Mouse (Mus musculus): ENCODE measurements around the gene Lpxn. TPM values are rescaled to one million over a fixed set of nuclear protein-coding genes. Genes with fewer than 3 reads are reported as not detected.

Lpxn gene
- polyA plus RNA-seq, 1 experiment = not detected

DNA sequence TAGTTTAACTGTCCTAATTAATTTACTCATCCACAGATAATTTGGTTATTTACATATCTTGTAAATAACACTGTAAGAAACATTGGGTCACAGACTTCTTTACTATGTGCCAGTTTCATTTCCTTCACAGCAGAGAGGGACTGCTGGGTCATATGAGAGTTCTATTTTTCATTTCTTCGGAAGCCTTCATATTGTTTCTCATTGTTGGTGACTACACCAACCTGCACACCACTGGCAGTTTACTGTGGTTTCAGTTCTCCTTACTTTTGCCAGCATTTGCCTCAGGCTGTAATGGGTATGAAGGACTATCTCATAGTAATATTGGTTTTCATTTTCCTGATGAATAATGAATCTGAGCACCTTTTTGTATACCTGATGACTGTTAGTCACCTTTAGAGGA is 22.5 kb downstream of the Lpxn start:
- Histone ChIP-seq H3K27ac (ENCODE audit: insufficient read depth, low read depth, low read length) (no peak overlapping the region), H3K4me3 (ENCODE audit: insufficient read depth, low read depth, low read length) (no peak overlapping the region), H3K4me1 (ENCODE audit: control insufficient read depth, insufficient read depth, low read length) (no peaks in the 10 kb centered on the region)
- no peak for TF ChIP-seq POLR2A (IDR thresholded peaks at IDR 0.05; ENCODE audit: insufficient read depth, low read depth, low read length)
- no peak for TF ChIP-seq CTCF (IDR thresholded peaks at IDR 0.05; ENCODE audit: insufficient read depth, low read depth, low read length)
- 93% methylated on average over 1 of the region's 1 CpGs for WGBS

GRCm38 (mm10) chr19:12820383-12820782 is 24.4 kb downstream of the Lpxn start:
- TF ChIP-seq POLR2A (IDR thresholded peaks at IDR 0.05; ENCODE audit: insufficient read depth, low read depth, low read length) (no peak), CTCF (IDR thresholded peaks at IDR 0.05; ENCODE audit: insufficient read depth, low read depth, low read length) (no peak)
- no peak overlapping the region for H3K4me3 ChIP-seq (ENCODE audit: insufficient read depth, low read depth, low read length)
- WGBS = 28% methylated on average over 4 of the region's 4 CpGs
- H3K4me1 ChIP-seq (ENCODE audit: control insufficient read depth, insufficient read depth, low read length) = no peaks in the 10 kb centered on the region
- H3K27ac ChIP-seq (ENCODE audit: insufficient read depth, low read depth, low read length) = no peak overlapping the region

GRCm38 (mm10) chr19:12824549-12824948 is 28.6 kb downstream of the Lpxn start:
- no peak overlapping the region for H3K4me3 ChIP-seq (ENCODE audit: insufficient read depth, low read depth, low read length)
- H3K27ac ChIP-seq (ENCODE audit: insufficient read depth, low read depth, low read length) = no peak overlapping the region
- TF ChIP-seq CTCF (IDR thresholded peaks at IDR 0.05; ENCODE audit: insufficient read depth, low read depth, low read length) (no peak), POLR2A (IDR thresholded peaks at IDR 0.05; ENCODE audit: insufficient read depth, low read depth, low read length) (no peak)
- H3K4me1 ChIP-seq (ENCODE audit: control insufficient read depth, insufficient read depth, low read length) = no peaks in the 10 kb centered on the region
- WGBS = 80% methylated on average over 4 of the region's 4 CpGs

DNA sequence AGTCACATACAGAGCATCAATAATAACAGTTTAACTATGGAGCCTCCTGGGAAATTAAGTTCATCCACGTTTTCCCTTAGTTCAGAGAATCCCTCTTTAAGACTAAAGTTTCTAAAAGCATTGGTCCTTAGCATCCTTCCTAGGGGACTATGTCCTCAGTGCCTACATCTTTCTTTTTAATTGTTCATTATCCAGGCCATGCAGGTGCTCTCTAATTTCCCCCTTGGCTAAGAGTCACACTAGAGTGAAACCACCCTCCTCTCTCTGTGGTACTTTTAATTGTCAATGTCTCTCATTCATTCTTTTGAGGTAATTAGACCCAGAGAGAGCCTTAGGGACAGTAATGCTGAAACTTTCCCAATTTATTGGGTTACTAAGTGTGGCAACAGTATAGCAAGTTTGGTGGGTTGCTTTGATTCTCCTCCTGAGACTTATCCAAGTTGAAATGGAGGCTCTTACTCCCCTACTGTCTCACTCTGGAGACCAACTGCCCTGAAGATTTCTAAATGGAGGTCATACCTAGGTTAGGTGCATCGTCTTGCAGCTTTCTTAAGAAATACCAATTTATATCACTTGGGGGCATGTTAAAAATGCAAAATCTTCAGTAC is 34.9 kb downstream of the Lpxn start:
- TF ChIP-seq POLR2A (IDR thresholded peaks at IDR 0.05; ENCODE audit: insufficient read depth, low read depth, low read length) (no peak), CTCF (IDR thresholded peaks at IDR 0.05; ENCODE audit: insufficient read depth, low read depth, low read length) (no peak)
- H3K4me3 ChIP-seq (ENCODE audit: insufficient read depth, low read depth, low read length) = no peak overlapping the region
- 73% methylated on average over 2 of the region's 2 CpGs for WGBS
- no peaks in the 10 kb centered on the region for H3K4me1 ChIP-seq (ENCODE audit: control insufficient read depth, insufficient read depth, low read length)
- no peak overlapping the region for H3K27ac ChIP-seq (ENCODE audit: insufficient read depth, low read depth, low read length)

- WGBS = 50% methylated on average over 1 of the region's 1 CpGs
- TF ChIP-seq POLR2A (IDR thresholded peaks at IDR 0.05; ENCODE audit: insufficient read depth, low read depth, low read length) (no peak), CTCF (IDR thresholded peaks at IDR 0.05; ENCODE audit: insufficient read depth, low read depth, low read length) (no peak)
- H3K27ac ChIP-seq (ENCODE audit: insufficient read depth, low read depth, low read length) = no peak overlapping the region
Measured at GRCm38 (mm10) chr19:12831559-12831958, 35.6 kb downstream of the Lpxn start.

GRCm38 (mm10) chr19:12833625-12834024 is 37.6 kb downstream of the Lpxn start:
- Histone ChIP-seq H3K4me1 (ENCODE audit: control insufficient read depth, insufficient read depth, low read length) (no peaks in the 10 kb centered on the region), H3K27ac (ENCODE audit: insufficient read depth, low read depth, low read length) (no peak overlapping the region), H3K4me3 (ENCODE audit: insufficient read depth, low read depth, low read length) (no peak overlapping the region)
- TF ChIP-seq CTCF (IDR thresholded peaks at IDR 0.05; ENCODE audit: insufficient read depth, low read depth, low read length) (no peak), POLR2A (IDR thresholded peaks at IDR 0.05; ENCODE audit: insufficient read depth, low read depth, low read length) (no peak)
- 64% methylated on average over 3 of the region's 3 CpGs for WGBS

More at GRCm38 (mm10) chr19:12831559-12831958, 35.6 kb downstream of the Lpxn start:
- no peak overlapping the region for H3K4me3 ChIP-seq (ENCODE audit: insufficient read depth, low read depth, low read length)
- no peaks in the 10 kb centered on the region for H3K4me1 ChIP-seq (ENCODE audit: control insufficient read depth, insufficient read depth, low read length)

- no peak overlapping the region for H3K27ac ChIP-seq (ENCODE audit: insufficient read depth, low read depth, low read length)
- TF ChIP-seq POLR2A (IDR thresholded peaks at IDR 0.05; ENCODE audit: insufficient read depth, low read depth, low read length) = no peak
- no peak for TF ChIP-seq CTCF (IDR thresholded peaks at IDR 0.05; ENCODE audit: insufficient read depth, low read depth, low read length)
- H3K4me3 ChIP-seq (ENCODE audit: insufficient read depth, low read depth, low read length) = no peak overlapping the region
- H3K4me1 ChIP-seq (ENCODE audit: control insufficient read depth, insufficient read depth, low read length) = peaks cover 3% of the 10 kb centered on the region; the same call in 1 of the 2 replicates
- WGBS = 67% methylated on average over 1 of the region's 1 CpGs
Measured at GRCm38 (mm10) chr19:12838507-12838906, 42.5 kb downstream of the Lpxn start.

DNA sequence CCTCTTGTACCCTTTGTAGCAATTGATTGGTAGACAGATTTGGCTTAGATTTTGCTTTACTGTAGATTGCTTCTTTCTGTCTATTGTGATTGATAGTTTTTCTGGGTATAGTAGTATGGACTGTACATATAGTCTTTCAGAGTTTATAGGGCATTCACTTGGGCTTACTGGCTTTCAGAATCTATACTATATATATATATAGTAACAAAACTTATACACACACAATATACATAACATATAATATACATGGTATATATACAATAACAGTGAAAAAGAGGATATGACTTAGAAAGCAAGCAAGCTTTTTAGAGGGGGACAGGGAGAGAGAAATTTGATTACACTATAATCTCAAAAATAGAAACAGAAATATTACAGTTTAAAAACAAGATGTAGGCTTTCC is 50.4 kb downstream of the Lpxn start, which contains the start of gene Gm5244:
TSS of gene Gm5244 (plus strand) at position 301 of the 400 bp plus-strand sequence.
- TF ChIP-seq POLR2A (IDR thresholded peaks at IDR 0.05; ENCODE audit: insufficient read depth, low read depth, low read length) (no peak), CTCF (IDR thresholded peaks at IDR 0.05; ENCODE audit: insufficient read depth, low read depth, low read length) (no peak)
- Histone ChIP-seq H3K27ac (ENCODE audit: insufficient read depth, low read depth, low read length) (no peak within 1 kb of the TSS), H3K4me1 (ENCODE audit: control insufficient read depth, insufficient read depth, low read length) (no peaks in the 10 kb centered on the region), H3K4me3 (ENCODE audit: insufficient read depth, low read depth, low read length) (no peak within 1 kb of the TSS)

DNA sequence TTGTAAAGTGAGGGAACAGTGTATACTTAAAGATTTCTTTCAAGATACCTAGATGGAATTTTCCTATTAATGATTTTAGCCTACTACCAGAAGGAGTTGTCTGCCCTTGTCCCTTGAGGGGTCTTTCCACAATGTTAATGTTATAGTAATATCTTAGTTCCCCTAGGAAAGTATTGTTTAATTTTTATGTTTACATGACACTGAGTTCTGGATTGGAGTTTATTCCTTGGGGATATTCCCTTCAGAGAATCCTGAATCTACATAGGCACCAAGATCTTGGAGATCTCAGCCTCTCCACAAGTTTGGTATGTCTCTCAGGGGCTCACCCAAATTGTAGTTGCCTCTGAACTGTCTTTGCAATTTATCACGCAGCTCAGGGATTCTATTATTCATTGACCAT is 61.0 kb downstream of the Lpxn start, which contains the start of gene Olfr1444:
TSS of gene Olfr1444 (plus strand) at position 301 of the 400 bp plus-strand sequence.
- WGBS = 74% methylated on average over 1 of the region's 1 CpGs
- Histone ChIP-seq H3K27ac (ENCODE audit: insufficient read depth, low read depth, low read length) (no peak within 1 kb of the TSS), H3K4me3 (ENCODE audit: insufficient read depth, low read depth, low read length) (no peak within 1 kb of the TSS), H3K4me1 (ENCODE audit: control insufficient read depth, insufficient read depth, low read length) (no peaks in the 10 kb centered on the region)
- no peak for TF ChIP-seq POLR2A (IDR thresholded peaks at IDR 0.05; ENCODE audit: insufficient read depth, low read depth, low read length)
- TF ChIP-seq CTCF (IDR thresholded peaks at IDR 0.05; ENCODE audit: insufficient read depth, low read depth, low read length) = no peak

Other genes starting within 250 kb of the Lpxn start
- not detected in 2 replicates for gene Gm4952, start 196.2 kb upstream of the Lpxn start, polyA plus RNA-seq (2012; ENCODE audit: insufficient read depth, insufficient read length, low replicate concordance, missing spikeins)
- gene Glyat, start 162.9 kb upstream of the Lpxn start, polyA plus RNA-seq (2012; ENCODE audit: insufficient read depth, insufficient read length, low replicate concordance, missing spikeins) = not detected in 2 replicates
- gene Olfr1442, start 125.8 kb upstream of the Lpxn start, polyA plus RNA-seq (2012; ENCODE audit: insufficient read depth, insufficient read length, low replicate concordance, missing spikeins) = not detected in 2 replicates
- not detected in 2 replicates for gene Olfr1443, start 118.1 kb upstream of the Lpxn start, polyA plus RNA-seq (2012; ENCODE audit: insufficient read depth, insufficient read length, low replicate concordance, missing spikeins)
- gene Keg1, start 100.4 kb upstream of the Lpxn start, polyA plus RNA-seq (2012; ENCODE audit: insufficient read depth, insufficient read length, low replicate concordance, missing spikeins) = not detected in 2 replicates
- gene Cntf, start 30.6 kb upstream of the Lpxn start, polyA plus RNA-seq (2012; ENCODE audit: insufficient read depth, insufficient read length, low replicate concordance, missing spikeins) = not detected in 2 replicates
- 94.6 and 138 TPM in 2 replicates for gene Zfp91, start 67 bp upstream of the Lpxn start, polyA plus RNA-seq (2012; ENCODE audit: insufficient read depth, insufficient read length, low replicate concordance, missing spikeins)
- gene Gm5244, start 50.5 kb downstream of the Lpxn start, polyA plus RNA-seq (2012; ENCODE audit: insufficient read depth, insufficient read length, low replicate concordance, missing spikeins) = not detected in 2 replicates
- gene Olfr1444, start 61.1 kb downstream of the Lpxn start, polyA plus RNA-seq (2012; ENCODE audit: insufficient read depth, insufficient read length, low replicate concordance, missing spikeins) = not detected in 2 replicates
- not detected in 2 replicates for gene Olfr1445, start 87.7 kb downstream of the Lpxn start, polyA plus RNA-seq (2012; ENCODE audit: insufficient read depth, insufficient read length, low replicate concordance, missing spikeins)
- gene Olfr1446, start 97.3 kb downstream of the Lpxn start, polyA plus RNA-seq (2012; ENCODE audit: insufficient read depth, insufficient read length, low replicate concordance, missing spikeins) = not detected in 2 replicates
- gene Olfr1447, start 107.5 kb downstream of the Lpxn start, polyA plus RNA-seq (2012; ENCODE audit: insufficient read depth, insufficient read length, low replicate concordance, missing spikeins) = not detected in 2 replicates
- gene Olfr1448, start 128.2 kb downstream of the Lpxn start, polyA plus RNA-seq (2012; ENCODE audit: insufficient read depth, insufficient read length, low replicate concordance, missing spikeins) = not detected in 2 replicates
- not detected in 2 replicates for gene Olfr1449, start 134.6 kb downstream of the Lpxn start, polyA plus RNA-seq (2012; ENCODE audit: insufficient read depth, insufficient read length, low replicate concordance, missing spikeins)
- gene Olfr1450, start 154.1 kb downstream of the Lpxn start, polyA plus RNA-seq (2012; ENCODE audit: insufficient read depth, insufficient read length, low replicate concordance, missing spikeins) = not detected in 2 replicates
- not detected in 2 replicates for gene Olfr1451, start 198.8 kb downstream of the Lpxn start, polyA plus RNA-seq (2012; ENCODE audit: insufficient read depth, insufficient read length, low replicate concordance, missing spikeins)
- gene Olfr1453, start 232.1 kb downstream of the Lpxn start, polyA plus RNA-seq (2012; ENCODE audit: insufficient read depth, insufficient read length, low replicate concordance, missing spikeins) = not detected in 2 replicates